In the genomic region with DNA sequence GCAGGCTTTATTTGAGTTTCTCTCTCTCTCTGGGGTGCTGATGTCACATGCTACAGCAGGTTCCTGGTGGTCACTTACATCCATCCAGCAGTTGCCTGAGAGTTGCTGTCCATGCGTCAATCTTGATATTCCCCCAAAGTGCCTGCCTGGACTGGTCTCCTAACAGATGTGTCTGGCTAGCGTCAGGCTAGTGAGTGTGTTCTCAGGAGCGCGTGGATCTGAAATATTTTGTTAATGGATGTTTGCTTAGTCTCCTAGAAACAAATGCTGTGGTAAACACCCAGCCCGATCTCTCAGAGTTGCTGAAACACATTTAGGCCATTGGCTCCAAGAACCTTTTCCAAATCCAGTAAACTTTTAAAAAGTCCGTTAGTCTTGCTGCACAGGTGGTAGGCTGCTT, we compare ENCODE assay signal across 22 mouse cellular contexts.
DNase-seq lines count a peak whose midpoint lies in the region; ATAC-seq and TF ChIP-seq lines count a peak whose summit lies in the region.
"Had no signal": no experiment of that assay in that cellular context is flagged by ENCODE, and none has a peak within 500 bp of the region (broad histone marks: within the 10 kb centered on the region; RNA-seq: fewer than 3 reads in every experiment).

No protein-coding gene starts in this region.

- ATAC-seq in heart, embryonic 11.5 days (replicated peaks; ENCODE audit: insufficient number of reproducible peaks, low FRiP score, low TSS enrichment): no peak
- no peak for ATAC-seq in lung, postnatal 0 days
- ATAC-seq in midbrain, embryonic 16.5 days: no peak
- ATAC-seq: forebrain, embryonic 13.5 days; forebrain, postnatal 0 days; hindbrain, embryonic 16.5 days; intestine, embryonic 15.5 days; Patski had no signal

- H3K36me3 ChIP-seq in heart, embryonic 11.5 days (ENCODE audit: control insufficient read depth, insufficient read depth, low read length): 0 out of 2 replicates have a peak, but pooled peaks cover 3% of the 10 kb centered on the region
- 0 out of 2 replicates have a peak, but pooled peaks cover 5% of the 10 kb centered on the region for H3K36me3 ChIP-seq in lung, postnatal 0 days (ENCODE audit: insufficient read depth, low read length)
- H3K36me3 ChIP-seq in midbrain, embryonic 16.5 days (ENCODE audit: control insufficient read depth, insufficient read depth, low read length): 0 out of 2 replicates have a peak, but pooled peaks cover 3% of the 10 kb centered on the region
- H3K36me3 ChIP-seq: heart, embryonic 15.5 days had no signal

- no peak overlapping the region for H3K4me2 ChIP-seq in heart, embryonic 11.5 days
- H3K4me2 ChIP-seq in lung, postnatal 0 days (replicated peaks; ENCODE audit: low read depth, low read length): no peak overlapping the region
- no peak overlapping the region for H3K4me2 ChIP-seq in midbrain, embryonic 16.5 days (ENCODE audit: low read length)
- H3K4me2 ChIP-seq: forebrain, embryonic 13.5 days; heart, embryonic 12.5 days; heart, embryonic 15.5 days; hindbrain, embryonic 13.5 days; intestine, embryonic 15.5 days had no signal

- WGBS in heart, embryonic 11.5 days (ENCODE audit: insufficient replicate concordance): 57% methylated on average over 6 of the region's 6 CpGs
- WGBS in lung, postnatal 0 days: 73% methylated on average over 6 of the region's 6 CpGs
- 80% methylated on average over 6 of the region's 6 CpGs for WGBS in midbrain, embryonic 16.5 days

- H3K9ac ChIP-seq in heart, embryonic 11.5 days (ENCODE audit: low read depth, low read length): no peak overlapping the region
- H3K9ac ChIP-seq in lung, postnatal 0 days (replicated peaks; ENCODE audit: low read depth): no peak overlapping the region
- no peak overlapping the region for H3K9ac ChIP-seq in midbrain, embryonic 16.5 days (ENCODE audit: low read depth, low read length)
- H3K9ac ChIP-seq: forebrain, embryonic 13.5 days; forebrain, postnatal 0 days; heart, embryonic 12.5 days; heart, embryonic 15.5 days; hindbrain, embryonic 13.5 days; intestine, embryonic 15.5 days had no signal

- no peak for TF ChIP-seq CTCF in lung, postnatal 0 days (IDR thresholded peaks at IDR 0.05)

- H3K4me3 ChIP-seq in heart, embryonic 11.5 days (ENCODE audit: low read depth, low read length): no peak overlapping the region
- H3K4me3 ChIP-seq in lung, postnatal 0 days (ENCODE audit: low read depth, low read length): no peak overlapping the region
- H3K4me3 ChIP-seq in midbrain, embryonic 16.5 days (ENCODE audit: low read depth, low read length): no peak overlapping the region
- H3K4me3 ChIP-seq: forebrain, embryonic 10.5 days; forebrain, embryonic 13.5 days; heart, embryonic 12.5 days; heart, embryonic 15.5 days; hindbrain, embryonic 10.5 days; hindbrain, embryonic 13.5 days; intestine, embryonic 15.5 days had no signal

- DNase-seq in gastrocnemius, adult 18-20 months (ENCODE audit: low spot score): peak; percentile 52
- no peak for DNase-seq in gastrocnemius, postnatal 10 days
- peak; percentile 40 to 41 for DNase-seq in heart, adult 18-20 months
- DNase-seq in lung, postnatal 36 days: peak; percentile 46
- DNase-seq in lung, postnatal 0 days (ENCODE audit: low spot score): no peak
- DNase-seq: adrenal gland, postnatal 10 days; cerebellum, adult 18-20 months; cerebellum, adult 9-10 months; cerebellum, postnatal 14 days; forebrain, postnatal 0 days; heart, adult 11 months had no signal

- no peaks in the 10 kb centered on the region for H3K9me3 ChIP-seq in heart, embryonic 11.5 days (replicated peaks; ENCODE audit: control insufficient read depth, low read length)
- no peaks in the 10 kb centered on the region for H3K9me3 ChIP-seq in lung, postnatal 0 days (ENCODE audit: low read length)
- no peaks in the 10 kb centered on the region for H3K9me3 ChIP-seq in midbrain, embryonic 16.5 days (replicated peaks; ENCODE audit: control insufficient read depth, low read length, poor library complexity, severe bottlenecking)
- H3K9me3 ChIP-seq: forebrain, embryonic 10.5 days; forebrain, embryonic 13.5 days; heart, embryonic 15.5 days; hindbrain, embryonic 10.5 days; hindbrain, embryonic 13.5 days; intestine, embryonic 15.5 days had no signal

- no peak for TF ChIP-seq EP300 in lung, postnatal 0 days (IDR thresholded peaks at IDR 0.05)

- H3K27ac ChIP-seq in heart, embryonic 11.5 days (ENCODE audit: low read depth, low read length): no peak overlapping the region
- no peak overlapping the region for H3K27ac ChIP-seq in lung, postnatal 0 days (ENCODE audit: low read length)
- H3K27ac ChIP-seq in midbrain, embryonic 16.5 days (ENCODE audit: low read length): no peak overlapping the region
- H3K27ac ChIP-seq: forebrain, embryonic 10.5 days; forebrain, embryonic 13.5 days; hindbrain, embryonic 10.5 days; hindbrain, embryonic 13.5 days; intestine, embryonic 15.5 days had no signal

- no peaks in the 10 kb centered on the region for H3K27me3 ChIP-seq in heart, embryonic 11.5 days (ENCODE audit: control insufficient read depth, insufficient read depth, low read length)
- H3K27me3 ChIP-seq in lung, postnatal 0 days (replicated peaks; ENCODE audit: insufficient read depth, low read length): no peaks in the 10 kb centered on the region
- no peaks in the 10 kb centered on the region for H3K27me3 ChIP-seq in midbrain, embryonic 16.5 days (ENCODE audit: control insufficient read depth, insufficient read depth, low read depth, low read length)
- H3K27me3 ChIP-seq: forebrain, embryonic 13.5 days; heart, embryonic 12.5 days; heart, embryonic 15.5 days; hindbrain, embryonic 13.5 days; intestine, embryonic 15.5 days; Patski had no signal

- peaks cover 33% of the 10 kb centered on the region for H3K4me1 ChIP-seq in heart, embryonic 11.5 days (ENCODE audit: control insufficient read depth, insufficient read depth, low read length)
- no peaks in the 10 kb centered on the region for H3K4me1 ChIP-seq in lung, postnatal 0 days (ENCODE audit: insufficient read depth, low read depth, low read length)
- H3K4me1 ChIP-seq in midbrain, embryonic 16.5 days (ENCODE audit: control insufficient read depth, insufficient read depth, low read length): no peaks in the 10 kb centered on the region

Comparison
In these comparisons a context has a peak if more than half of its experiments do, and no peak if none do; other contexts are left out.
1. DNase-seq: peak in gastrocnemius, adult 18-20 months (single experiment), heart, adult 18-20 months (2 of 2) and lung, postnatal 36 days (single experiment); none in gastrocnemius, postnatal 10 days (single experiment) and lung, postnatal 0 days (single experiment).